ENCODE assay signal across 8 mouse cellular contexts in genomic region chr3:122365326-122365725, GRCm38 (mm10).
DNase-seq lines count a peak whose midpoint lies in the region; ATAC-seq and TF ChIP-seq lines count a peak whose summit lies in the region.

No protein-coding gene starts in this region.

- no peak overlapping the region for H3K4me2 ChIP-seq in embryonic facial prominence, embryonic 14.5 days (ENCODE audit: low read depth, low read length)
- no peak overlapping the region for H3K4me2 ChIP-seq in lung, embryonic 14.5 days

- WGBS in embryonic facial prominence, embryonic 14.5 days: 7% methylated on average over 3 of the region's 3 CpGs
- 4% methylated on average over 3 of the region's 3 CpGs for WGBS in lung, embryonic 14.5 days

- H3K27ac ChIP-seq in embryonic facial prominence, embryonic 14.5 days (replicated peaks; ENCODE audit: low read depth, low read length): peak overlapping the region; percentile 63
- H3K27ac ChIP-seq in lung, embryonic 14.5 days (ENCODE audit: low read depth): peak overlapping the region; percentile 72

- DNase-seq in gastrocnemius, postnatal 14 days: peak; percentile 30
- DNase-seq in gastrocnemius, postnatal 4 days (ENCODE audit: low spot score in 2 of 2): no peak
- DNase-seq in embryonic facial prominence, embryonic 14.5 days (ENCODE audit: low spot score): peak; percentile 73
- DNase-seq in heart, postnatal 14 days: peak; percentile 26 to 43
- peak; percentile 72 for DNase-seq in lung, embryonic 14.5 days
- DNase-seq in skeletal muscle tissue, adult 2 months (ENCODE audit: low read depth, low spot score): peak; percentile 32
- no peak for DNase-seq in spleen, postnatal 4 days (ENCODE audit: low spot score in 2 of 2)
- DNase-seq in c-Kit-positive CD71-positive TER-119-positive erythroid progenitor cells, embryonic 14.5 days (ENCODE audit: low spot score): no peak

- intact Hi-C loops in gastrocnemius, postnatal 14 days (cut with DNase I; ENCODE audit: low total_unique reads): no loop called here
- intact Hi-C loops in heart, postnatal 14 days (cut with DNase I): no loop called here

- no peak overlapping the region for H3K4me3 ChIP-seq in embryonic facial prominence, embryonic 14.5 days (ENCODE audit: low read depth, low read length)
- no peak overlapping the region for H3K4me3 ChIP-seq in lung, embryonic 14.5 days (ENCODE audit: low read depth, low read length)

- peaks cover 26% of the 10 kb centered on the region for H3K4me1 ChIP-seq in embryonic facial prominence, embryonic 14.5 days (ENCODE audit: control insufficient read depth, insufficient read depth, low read length)
- H3K4me1 ChIP-seq in lung, embryonic 14.5 days (ENCODE audit: insufficient read depth): peaks cover 17% of the 10 kb centered on the region

- peak overlapping the region; percentile 14; the same call in 1 of the 2 replicates for H3K9ac ChIP-seq in embryonic facial prominence, embryonic 14.5 days (ENCODE audit: low read depth, low read length)
- no peak overlapping the region for H3K9ac ChIP-seq in lung, embryonic 14.5 days

- ATAC-seq in embryonic facial prominence, embryonic 14.5 days (ENCODE audit: low read depth): peak; percentile 88
- ATAC-seq in lung, embryonic 14.5 days (ENCODE audit: insufficient read depth): peak; percentile 84

- no peaks in the 10 kb centered on the region for H3K27me3 ChIP-seq in embryonic facial prominence, embryonic 14.5 days (replicated peaks; ENCODE audit: control insufficient read depth, insufficient read depth, low read length)
- no peaks in the 10 kb centered on the region for H3K27me3 ChIP-seq in lung, embryonic 14.5 days (ENCODE audit: insufficient read depth, low read length)

- TF ChIP-seq CTCF in lung, embryonic 14.5 days (IDR thresholded peaks at IDR 0.05; ENCODE audit: low read depth): no peak

- no peaks in the 10 kb centered on the region for H3K36me3 ChIP-seq in embryonic facial prominence, embryonic 14.5 days (ENCODE audit: control insufficient read depth, insufficient read depth, low read length)
- H3K36me3 ChIP-seq in lung, embryonic 14.5 days (ENCODE audit: insufficient read depth): no peaks in the 10 kb centered on the region

- H3K9me3 ChIP-seq in embryonic facial prominence, embryonic 14.5 days (ENCODE audit: control insufficient read depth, low read length): no peaks in the 10 kb centered on the region
- H3K9me3 ChIP-seq in lung, embryonic 14.5 days (ENCODE audit: low read depth, low read length): no peaks in the 10 kb centered on the region

Comparison
In these comparisons a context has a peak if more than half of its experiments do, and no peak if none do; other contexts are left out.
1. DNase-seq: peak in gastrocnemius, postnatal 14 days (single experiment), embryonic facial prominence, embryonic 14.5 days (single experiment), heart, postnatal 14 days (2 of 2), lung, embryonic 14.5 days (single experiment) and skeletal muscle tissue, adult 2 months (single experiment); none in gastrocnemius, postnatal 4 days (0 of 2), spleen, postnatal 4 days (0 of 2) and c-Kit-positive CD71-positive TER-119-positive erythroid progenitor cells, embryonic 14.5 days (single experiment).